Mouse (Mus musculus): Measurements from ENCODE around the gene Polr3gl. TPM values are rescaled to one million over a fixed set of nuclear protein-coding genes. Genes with fewer than 3 reads are reported as not detected.
"Not testable (repeated sequence)": the region's sequence is repeated elsewhere in the genome, so short reads cannot be mapped to it uniquely, and the experiment has no call there.

Polr3gl gene
- 10 to 100 TPM; 32.1 to 32.7 TPM for total RNA-seq (2021)
- long read RNA-seq, experiment 1, transcript Polr3gl-201 (8 exons, 1,427 nt), result major isoform, 43 of 49 reads
- long read RNA-seq, experiment 1, partial matches to known transcripts, result 0 of 49 reads
- long read RNA-seq, experiment 1, other reads (novel, unspliced or antisense), result 5 of 49 reads
- long read RNA-seq, experiment 2, transcript Polr3gl-201 (8 exons, 1,427 nt), result major isoform, 39 of 44 reads
- long read RNA-seq, experiment 2, partial matches to known transcripts, result 0 of 44 reads
- long read RNA-seq, experiment 2, other reads (novel, unspliced or antisense), result 4 of 44 reads

- DNase-seq, result peak; percentile 91
These were observed at the start of gene Polr3gl for GRCm38 (mm10) chr3:96593790-96594560. Polr3gl (minus strand) TSS chr3:96594181.

GRCm38 (mm10) chr3:96639219-96639618 is 45.2 kb upstream of the Polr3gl start:
- peak; percentile 61 for DNase-seq

- no peak for DNase-seq
These were observed 42.5 kb upstream of the Polr3gl start for GRCm38 (mm10) chr3:96636448-96636847.

GRCm38 (mm10) chr3:96635906-96636305 is 41.9 kb upstream of the Polr3gl start:
- DNase-seq, result no peak

- DNase-seq, result peak; percentile 86
These were observed 41.2 kb upstream of the Polr3gl start, which contains the start of the genes Pex11b and Gm42957 for GRCm38 (mm10) chr3:96634928-96635879. Pex11b (plus strand) TSS chr3:96635376. Gm42957 (plus strand) TSS chr3:96635474.

- DNase-seq, result no peak
These were observed 40.0 kb upstream of the Polr3gl start for GRCm38 (mm10) chr3:96634015-96634414.

- no peak for DNase-seq
These were observed 38.1 kb upstream of the Polr3gl start for GRCm38 (mm10) chr3:96632058-96632457.

- DNase-seq, result peak; percentile 94
These were observed 36.0 kb upstream of the Polr3gl start, which contains the start of gene Rbm8a for GRCm38 (mm10) chr3:96629729-96630600. Rbm8a (plus strand) TSS chr3:96629933.

- DNase-seq, result no peak
These were observed 29.2 kb upstream of the Polr3gl start for GRCm38 (mm10) chr3:96623201-96623600.

- DNase-seq, result no peak
These were observed 24.0 kb upstream of the Polr3gl start for GRCm38 (mm10) chr3:96617941-96618340.

GRCm38 (mm10) chr3:96606618-96607017 is 12.6 kb upstream of the Polr3gl start:
- no peak for DNase-seq

GRCm38 (mm10) chr3:96606007-96606406 is 12.0 kb upstream of the Polr3gl start:
- not testable (repeated sequence) for DNase-seq

- DNase-seq, result no peak
These were observed 9.3 kb upstream of the Polr3gl start for GRCm38 (mm10) chr3:96603311-96603710.

- DNase-seq, result no peak
These were observed 8.7 kb upstream of the Polr3gl start for GRCm38 (mm10) chr3:96602704-96603084.

GRCm38 (mm10) chr3:96601941-96602703 is 8.1 kb upstream of the Polr3gl start:
- DNase-seq, result no peak

GRCm38 (mm10) chr3:96601251-96601787 is 7.3 kb upstream of the Polr3gl start:
- peak; percentile 76 for DNase-seq

GRCm38 (mm10) chr3:96600639-96601250 is 6.8 kb upstream of the Polr3gl start, which contains the start of gene Lix1l:
Lix1l (plus strand) TSS chr3:96601149.
- peak; percentile 87 for DNase-seq

GRCm38 (mm10) chr3:96599411-96599810 is 5.4 kb upstream of the Polr3gl start:
- no peak for DNase-seq

GRCm38 (mm10) chr3:96599069-96599393 is 5.0 kb upstream of the Polr3gl start:
- no peak for DNase-seq
